Mouse (Mus musculus) bone marrow, adult 2 months (tissue): ENCODE data around the gene Hoxa3. TPM values are rescaled to one million over a fixed set of nuclear protein-coding genes. Genes with fewer than 3 reads are reported as not detected.

Experiments
- H3K27ac ChIP-seq: fragments of 200-500 bp; 2 replicates; pipeline ENCODE4 v1.5.1; 2012; ENCODE audit warnings: low read depth, mild to moderate bottlenecking, control low read depth, inconsistent platforms, low read length; ENCODE audit not compliant: control insufficient read depth, poor library complexity, insufficient read depth
- H3K4me1 ChIP-seq: fragments of 200-500 bp; 2 replicates; pipeline ENCODE4 v1.6.1; 2011; ENCODE audit warnings: low read length; ENCODE audit not compliant: control insufficient read depth, insufficient read depth
- H3K4me3 ChIP-seq: fragments of 200-500 bp; replicated peaks from 2 replicates; pipeline ENCODE3; 2011; ENCODE audit warnings: mild to moderate bottlenecking, low read depth, low read length, control low read depth; ENCODE audit not compliant: control insufficient read depth
- CTCF ChIP-seq: fragments of 200-500 bp; IDR thresholded peaks from 2 replicates; pipeline ENCODE4 v1.5.1; 2011; ENCODE audit warnings: low read length, control low read depth; ENCODE audit not compliant: control insufficient read depth, insufficient read depth
- POLR2A ChIP-seq: fragments of 200-500 bp; IDR thresholded peaks from 2 replicates; pipeline ENCODE4 v1.6.1; 2011; ENCODE audit warnings: low read depth, mild to moderate bottlenecking, control low read depth, low read length, borderline replicate concordance; ENCODE audit not compliant: control insufficient read depth
- WGBS: fragments of 180-500 bp; shearing (Covaris S2); methylation state at CpG from one replicate; pipeline ENCODE4 v1.1.7; 2018; 5-methylcytosine and 5-hydroxymethylcytosine counted together
- polyA plus RNA-seq: library from polyadenylated mRNA; stranded (reverse); fragments of >200 nt; gene quantifications from 2 replicates; pipeline ENCODE4 v1.2.4, GENCODE M21; 2011; ENCODE audit warnings: low replicate concordance; ENCODE audit not compliant: missing spikeins, insufficient read depth, insufficient read length

Hoxa3 gene
- polyA plus RNA-seq, 1 experiment, result 2.4 TPM

- 5% methylated on average over 27 of the region's 27 CpGs for WGBS
- Histone ChIP-seq H3K27ac (no peak overlapping the region), H3K4me1 (no peaks in the 10 kb centered on the region), H3K4me3 (no peak overlapping the region)
- TF ChIP-seq POLR2A (no peak), CTCF (no peak)
Observed at GRCm38 (mm10) chr6:52248638-52249414, 35.7 kb upstream of the Hoxa3 start.

- WGBS, result 4% methylated on average over 23 of the region's 23 CpGs
- Histone ChIP-seq H3K4me3 (no peak overlapping the region), H3K4me1 (no peaks in the 10 kb centered on the region), H3K27ac (no peak overlapping the region)
- no peak for TF ChIP-seq CTCF
- no peak for TF ChIP-seq POLR2A
Observed at GRCm38 (mm10) chr6:52247766-52248637, 34.9 kb upstream of the Hoxa3 start.

- Histone ChIP-seq H3K4me3 (no peak overlapping the region), H3K27ac (no peak overlapping the region), H3K4me1 (no peaks in the 10 kb centered on the region)
- WGBS, result 7% methylated on average over 3 of the region's 3 CpGs
- TF ChIP-seq CTCF (no peak), POLR2A (no peak)
Observed at GRCm38 (mm10) chr6:52246916-52247315, 33.8 kb upstream of the Hoxa3 start.

- H3K4me3 ChIP-seq, result no peak overlapping the region
- no peak overlapping the region for H3K27ac ChIP-seq
- H3K4me1 ChIP-seq, result no peaks in the 10 kb centered on the region
- WGBS, result 1% methylated on average over 26 of the region's 26 CpGs
- no peak for TF ChIP-seq CTCF
- no peak for TF ChIP-seq POLR2A
Observed at GRCm38 (mm10) chr6:52246403-52246803, 33.3 kb upstream of the Hoxa3 start.

GRCm38 (mm10) chr6:52245757-52246142 lies 32.6 kb upstream of the Hoxa3 start, which contains the start of gene Hoxa11:
Gene Hoxa11 (minus strand): TSS chr6:52245810.
- no peak for TF ChIP-seq CTCF
- no peaks in the 10 kb centered on the region for H3K4me1 ChIP-seq
- no peak within 1 kb of the TSS for H3K27ac ChIP-seq
- no peak within 1 kb of the TSS for H3K4me3 ChIP-seq
- WGBS, result under 1% methylated on average over 20 of the region's 20 CpGs

GRCm38 (mm10) chr6:52245040-52245756 lies 32.1 kb upstream of the Hoxa3 start:
- H3K27ac ChIP-seq, result no peak overlapping the region
- no peak overlapping the region for H3K4me3 ChIP-seq
- WGBS, result 2% methylated on average over 71 of the region's 71 CpGs
- TF ChIP-seq CTCF (no peak), POLR2A (no peak)
- no peaks in the 10 kb centered on the region for H3K4me1 ChIP-seq

- TF ChIP-seq CTCF (no peak), POLR2A (no peak)
- H3K4me3 ChIP-seq, result no peak overlapping the region
- H3K27ac ChIP-seq, result no peak overlapping the region
- H3K4me1 ChIP-seq, result no peaks in the 10 kb centered on the region
- 6% methylated on average over 23 of the region's 23 CpGs for WGBS
Observed at GRCm38 (mm10) chr6:52244471-52245039, 31.4 kb upstream of the Hoxa3 start.
